Comparison of ENCODE assay signal across 10 mouse cellular contexts in the genomic region with DNA sequence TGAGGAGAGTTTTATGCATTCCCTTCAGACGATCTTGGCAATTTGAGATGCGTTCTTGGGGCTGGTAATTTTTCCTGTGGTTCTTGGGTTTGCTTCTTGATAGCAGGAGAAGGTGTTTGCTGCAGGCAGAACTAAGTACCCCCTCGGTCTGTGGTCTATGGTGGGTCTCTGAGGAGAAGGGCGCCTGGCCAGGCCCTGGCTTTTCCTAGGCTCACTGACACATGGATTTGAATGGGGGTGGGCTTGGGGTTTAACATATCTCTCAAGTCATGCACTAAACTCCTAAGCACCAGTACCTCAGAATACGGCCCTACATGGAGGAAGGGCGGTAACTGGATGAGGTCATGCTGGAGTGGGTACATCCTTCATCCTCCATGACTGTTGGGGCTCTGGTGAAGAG.
"Had no signal": no experiment of that assay in that cellular context is flagged by ENCODE, and none has a peak within 500 bp of the region (broad histone marks: within the 10 kb centered on the region; RNA-seq: fewer than 3 reads in every experiment).

No protein-coding gene starts in this region.

- DNase-seq: kidney, adult 2 months; kidney, postnatal 14 days; kidney, postnatal 4 days; left cerebral cortex, postnatal 4 days; liver, postnatal 0 days; lung, embryonic 14.5 days; right cerebral cortex, adult 18-20 months; right cerebral cortex, postnatal 14 days; right cerebral cortex, postnatal 4 days; thymus, postnatal 25 days had no signal
